Comparison of ENCODE assay signal across 9 mouse cellular contexts in the genomic region with DNA sequence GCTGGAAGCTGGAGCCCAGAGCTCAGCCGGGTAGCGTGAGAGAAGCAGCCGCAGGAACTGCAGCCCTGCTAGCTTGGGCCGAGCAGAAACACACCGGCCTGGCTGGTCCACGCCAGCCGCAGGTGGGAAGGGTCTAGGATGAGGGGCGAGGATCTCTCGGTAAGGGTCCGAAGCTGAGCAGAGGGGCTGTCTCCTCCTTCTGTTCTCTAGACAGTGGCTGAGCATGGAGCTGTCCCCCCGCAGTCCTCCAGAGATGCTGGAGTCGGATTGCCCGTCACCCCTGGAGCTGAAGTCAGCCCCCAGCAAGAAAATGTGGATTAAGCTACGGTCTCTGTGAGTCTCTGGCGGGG. TPM values are rescaled to one million over a fixed set of nuclear protein-coding genes. Genes with fewer than 3 reads are reported as not detected.
A peak's percentile ranks its signal among the peaks of the same experiment; 100 is the strongest.
DNase-seq lines count a peak whose midpoint lies in the region; ATAC-seq and TF ChIP-seq lines count a peak whose summit lies in the region.
"Had no signal": no experiment of that assay in that cellular context is flagged by ENCODE, and none has a peak within 500 bp of the region (broad histone marks: within the 10 kb centered on the region; RNA-seq: fewer than 3 reads in every experiment).

No protein-coding gene starts in this region.

- TF ChIP-seq CTCF in testis, adult 2 months (IDR thresholded peaks at IDR 0.05; ENCODE audit: control insufficient read depth, insufficient read depth, insufficient replicate concordance, low read depth, low read length) = no peak

- peak; percentile 52 for ATAC-seq in liver, embryonic 12.5 days

- peak overlapping the region; percentile 76 for H3K4me2 ChIP-seq in liver, embryonic 12.5 days

- H3K4me3 ChIP-seq in heart, embryonic 10.5 days = peak overlapping the region; percentile 68
- peak overlapping the region; percentile 47 for H3K4me3 ChIP-seq in testis, adult 2 months (ENCODE audit: control insufficient read depth, low read depth, low read length)
- peak overlapping the region; percentile 50 for H3K4me3 ChIP-seq in liver, embryonic 12.5 days

- H3K4me1 ChIP-seq in heart, embryonic 10.5 days = peaks cover 18% of the 10 kb centered on the region
- peaks cover 10% of the 10 kb centered on the region for H3K4me1 ChIP-seq in testis, adult 2 months (ENCODE audit: control insufficient read depth, insufficient read depth, low read length)
- H3K4me1 ChIP-seq in liver, embryonic 12.5 days = peaks cover 9% of the 10 kb centered on the region; the same call in 1 of the 2 replicates

- no peaks in the 10 kb centered on the region for H3K9me3 ChIP-seq in heart, embryonic 10.5 days
- H3K9me3 ChIP-seq in liver, embryonic 12.5 days (replicated peaks) = no peaks in the 10 kb centered on the region

- WGBS in heart, embryonic 10.5 days = 2% methylated on average over 15 of the region's 15 CpGs
- 0% methylated on average over 15 of the region's 15 CpGs for WGBS in liver, embryonic 12.5 days (ENCODE audit: insufficient replicate concordance)

- H3K27me3 ChIP-seq in heart, embryonic 10.5 days (ENCODE audit: insufficient read depth, poor library complexity, severe bottlenecking) = peaks cover 59% of the 10 kb centered on the region
- H3K27me3 ChIP-seq in testis, adult 2 months (ENCODE audit: control insufficient read depth, insufficient read depth, low read length) = no peaks in the 10 kb centered on the region
- peaks cover 52% of the 10 kb centered on the region for H3K27me3 ChIP-seq in liver, embryonic 12.5 days (replicated peaks)

- H3K9ac ChIP-seq in liver, embryonic 12.5 days = peak overlapping the region; percentile 22; the same call in 1 of the 2 replicates

- no peak for TF ChIP-seq POLR2A in testis, adult 2 months (IDR thresholded peaks at IDR 0.05; ENCODE audit: control insufficient read depth, low read depth, low read length)

- peak overlapping the region; percentile 76 for H3K27ac ChIP-seq in heart, embryonic 10.5 days
- H3K27ac ChIP-seq in testis, adult 2 months (ENCODE audit: control insufficient read depth, insufficient read depth, low read depth, low read length) = no peak overlapping the region
- no peak overlapping the region for H3K27ac ChIP-seq in liver, embryonic 12.5 days

- DNase-seq in heart, embryonic 10.5 days (ENCODE audit: low spot score) = no peak
- DNase-seq in heart, adult 18-20 months = no peak
- no peak for DNase-seq in testis, postnatal 10 days (ENCODE audit: low spot score)
- DNase-seq in urinary bladder, postnatal 14 days (ENCODE audit: low spot score) = no peak
- DNase-seq in right cerebral cortex, adult 18-20 months = no peak
- no peak for DNase-seq in cerebellum, adult 11-12 months

- no peaks in the 10 kb centered on the region for H3K36me3 ChIP-seq in heart, embryonic 10.5 days
- no peaks in the 10 kb centered on the region for H3K36me3 ChIP-seq in testis, adult 2 months (ENCODE audit: control insufficient read depth, insufficient read depth, low read length)
- H3K36me3 ChIP-seq in liver, embryonic 12.5 days = no peaks in the 10 kb centered on the region

RNA-seq across cellular contexts. Expression of gene Pde1b, which starts 0.4 kb away (rescaled TPM):
- 3.8 and 4.4 TPM in 2 replicates for polyA plus RNA-seq in heart, embryonic 10.5 days (2016; fragmentation: Nextera tagmentation; extraction: Ambion mirVana)
- total RNA-seq in heart, adult 18-20 months (2021) = 1 to 10 TPM in 1 of 2 experiments, under 1 TPM in 1; 0.87 to 1.6 TPM
- polyA plus RNA-seq in testis, adult 2 months (2012; rRNA removed) = 4.2 and 5.4 TPM in 2 replicates
- polyA plus RNA-seq in liver, embryonic 12.5 days (2016; fragmentation: Nextera tagmentation; extraction: Ambion mirVana) = 0.30 and 0.36 TPM in 2 replicates

RNA-seq across cellular contexts. Expression of gene Ppp1r1a, which starts 34.6 kb away (rescaled TPM):
- polyA plus RNA-seq in heart, embryonic 10.5 days (2016; fragmentation: Nextera tagmentation; extraction: Ambion mirVana) = 57.4 and 77.3 TPM in 2 replicates
- total RNA-seq in heart, adult 18-20 months (2021) = 10 to 100 TPM in 1 of 2 experiments, 1 to 10 TPM in 1; 9.9 to 10.1 TPM
- polyA plus RNA-seq in testis, adult 2 months (2012; rRNA removed) = 0.07 and 0.35 TPM in 2 replicates
- polyA plus RNA-seq in liver, embryonic 12.5 days (2016; fragmentation: Nextera tagmentation; extraction: Ambion mirVana) = 0.56 and 0.67 TPM in 2 replicates

RNA-seq across cellular contexts. Expression of gene Nckap1l, which starts 49.6 kb away (rescaled TPM):
- 1.00 and 2.2 TPM in 2 replicates for polyA plus RNA-seq in heart, embryonic 10.5 days (2016; fragmentation: Nextera tagmentation; extraction: Ambion mirVana)
- 1 to 10 TPM; 3.5 to 5.5 TPM for total RNA-seq in heart, adult 18-20 months (2021)
- polyA plus RNA-seq in testis, adult 2 months (2012; rRNA removed) = 58.5 and 61.5 TPM in 2 replicates
- polyA plus RNA-seq in liver, embryonic 12.5 days (2016; fragmentation: Nextera tagmentation; extraction: Ambion mirVana) = 7.8 and 9.1 TPM in 2 replicates

RNA-seq across cellular contexts. Expression of gene Gtsf2, which starts 55.0 kb away (rescaled TPM):
- polyA plus RNA-seq in heart, embryonic 10.5 days (2016; fragmentation: Nextera tagmentation; extraction: Ambion mirVana) = not detected in 2 replicates
- total RNA-seq in heart, adult 18-20 months (2021) = not detected
- 111 and 129 TPM in 2 replicates for polyA plus RNA-seq in testis, adult 2 months (2012; rRNA removed)
- not detected in 2 replicates for polyA plus RNA-seq in liver, embryonic 12.5 days (2016; fragmentation: Nextera tagmentation; extraction: Ambion mirVana)
- polyA plus RNA-seq: brain, embryonic 14.5 days had no signal

Comparison
In these comparisons a context has a peak if more than half of its experiments do, and no peak if none do; other contexts are left out.
1. RNA of gene Ppp1r1a, which starts 34.6 kb away (polyA plus RNA-seq): 57.4 to 77.3 TPM in heart, embryonic 10.5 days; 0.56 to 0.67 TPM in liver, embryonic 12.5 days and 0.07 to 0.35 TPM in testis, adult 2 months; every median in the first group is over 10 times any median in the second.
2. Peak in every context shown above with its lines, with median percentiles within 50 percentile points of each other: H3K4me3 ChIP-seq.